Mouse (Mus musculus) stomach, embryonic 14.5 days (tissue): Measurements from ENCODE around the gene Slc44a1. TPM values are rescaled to one million over a fixed set of nuclear protein-coding genes. Genes with fewer than 3 reads are reported as not detected.

Experiments
- ATAC-seq: fragments of 200-750 bp; cut with Nextera tagmentation; 2 replicates; pipeline ENCODE4 v1.8.0; 2017; ENCODE audit warnings: low read depth, moderate TSS enrichment; ENCODE audit not compliant: insufficient number of reproducible peaks, insufficient read depth, low FRiP score
- H3K27ac ChIP-seq: fragments of 300-500 bp; sonication (generic); 2 replicates; pipeline ENCODE4 v1.5.1; 2014; ENCODE audit warnings: mild to moderate bottlenecking, low read length, moderate library complexity, mixed read lengths
- H3K27me3 ChIP-seq: fragments of 300-500 bp; sonication (generic); 2 replicates; pipeline ENCODE4 v1.6.1; 2014; ENCODE audit warnings: low read length, control low read depth, mixed read lengths; ENCODE audit not compliant: control insufficient read depth, insufficient read depth
- H3K36me3 ChIP-seq: fragments of 300-500 bp; sonication (generic); 2 replicates; pipeline ENCODE4 v1.6.1; 2014; ENCODE audit warnings: mild to moderate bottlenecking, control low read depth, low read length, moderate library complexity, mixed read lengths; ENCODE audit not compliant: control insufficient read depth, insufficient read depth
- H3K4me1 ChIP-seq: fragments of 300-500 bp; sonication (generic); 2 replicates; pipeline ENCODE4 v1.6.1; 2014; ENCODE audit warnings: low read length, control low read depth, mixed read lengths; ENCODE audit not compliant: control insufficient read depth, insufficient read depth
- H3K4me2 ChIP-seq: fragments of 300-500 bp; sonication (generic); replicated peaks from 2 replicates; pipeline ENCODE4 v1.6.1; 2014; ENCODE audit warnings: low read depth, low read length, control low read depth
- H3K4me3 ChIP-seq: fragments of 300-500 bp; sonication (generic); 2 replicates; pipeline ENCODE4 v1.5.1; 2014; ENCODE audit warnings: low read depth, low read length, control low read depth
- H3K9ac ChIP-seq: fragments of 300-500 bp; sonication (generic); replicated peaks from 2 replicates; pipeline ENCODE4 v1.6.1; 2014; ENCODE audit warnings: low read depth, mild to moderate bottlenecking, control low read depth, low read length, moderate library complexity, mixed read lengths
- H3K9me3 ChIP-seq: fragments of 300-500 bp; sonication (generic); 2 replicates; pipeline ENCODE4 v1.6.1; 2016; ENCODE audit warnings: low read depth, low read length, control low read depth; ENCODE audit not compliant: control insufficient read depth
- WGBS: fragments of 180-500 bp; shearing (Covaris S2); extraction: QIAGEN DNeasy Blood & Tissue Kit; methylation state at CpG from one replicate; pipeline ENCODE4 v1.1.7; 2014; 5-methylcytosine and 5-hydroxymethylcytosine counted together
- polyA plus RNA-seq: library from polyadenylated mRNA; unstranded; fragments of >200 nt; fragmentation: Nextera tagmentation; extraction: Ambion mirVana; gene quantifications from 2 replicates; pipeline ENCODE4 v1.2.1, GENCODE M21; 2014

The Slc44a1 gene
- polyA plus RNA-seq, 1 experiment from 2014 or later, result 39.4 TPM

DNA sequence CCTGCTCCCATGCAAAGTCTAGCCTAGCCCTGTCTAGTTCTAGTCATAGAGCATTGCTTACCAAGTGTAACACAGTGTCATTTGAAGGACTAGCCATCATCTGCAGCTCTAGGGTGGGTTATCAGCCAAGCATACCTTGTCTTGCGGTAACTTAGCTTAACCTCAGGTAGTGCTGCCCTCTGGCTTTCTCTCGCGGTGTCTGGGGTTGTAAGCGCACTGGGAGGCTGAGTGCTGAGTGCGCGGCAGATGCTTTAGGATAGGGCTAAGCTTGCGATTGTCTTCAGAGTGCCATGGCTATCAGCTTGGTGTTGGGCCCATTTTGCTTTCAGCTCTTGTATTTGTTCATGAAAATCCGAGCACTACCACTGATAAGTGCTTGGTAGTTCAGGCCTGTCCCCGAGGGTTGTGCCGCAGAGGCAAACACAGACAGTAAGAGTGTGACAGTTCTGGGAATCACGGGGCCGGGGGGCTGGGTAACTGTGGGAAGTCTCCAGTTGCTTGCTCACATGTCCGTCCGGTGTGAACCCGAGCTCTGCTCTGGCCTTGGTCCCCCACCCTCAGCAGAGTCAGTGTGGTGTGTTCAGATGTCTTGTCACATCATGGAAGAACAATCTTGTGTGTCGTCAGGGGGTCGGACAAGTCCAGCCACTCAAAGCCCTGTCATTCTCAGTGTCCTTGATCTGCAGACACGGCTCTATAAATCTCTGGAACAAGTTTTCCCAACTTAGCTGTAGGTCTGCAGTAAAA, 22.5 kb downstream of the Slc44a1 start:
- Histone ChIP-seq H3K27me3 (no peaks in the 10 kb centered on the region), H3K36me3 (no peaks in the 10 kb centered on the region), H3K27ac (no peak overlapping the region), H3K9me3 (no peaks in the 10 kb centered on the region), H3K4me2 (no peak overlapping the region), H3K4me1 (peaks cover 12% of the 10 kb centered on the region; the same call in 1 of the 2 replicates), H3K4me3 (no peak overlapping the region), H3K9ac (no peak overlapping the region)
- 79% methylated on average over 18 of the region's 18 CpGs for WGBS
- no peak; the same call in 1 of the 2 replicates for ATAC-seq

DNA sequence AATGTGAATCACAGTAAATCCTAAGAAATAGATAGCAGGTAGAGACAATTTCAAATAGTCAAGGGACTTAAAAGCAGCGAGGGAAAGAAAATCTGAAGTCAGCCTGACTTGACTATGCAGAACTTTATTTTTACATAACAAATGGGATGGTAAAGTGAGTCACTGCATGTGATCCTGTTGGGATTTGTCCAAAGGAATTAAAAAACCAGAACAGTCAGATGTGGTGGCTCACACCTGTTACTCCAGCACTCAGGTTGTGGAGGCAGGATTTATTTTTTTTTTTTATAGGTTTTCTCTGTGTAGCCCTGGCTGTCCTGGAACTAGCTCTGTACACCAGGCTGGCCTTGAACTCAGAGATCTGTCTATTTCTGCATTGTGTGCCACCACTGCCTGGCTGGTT, 25.7 kb downstream of the Slc44a1 start:
- no peak overlapping the region for H3K4me3 ChIP-seq
- no peak overlapping the region for H3K4me2 ChIP-seq
- H3K27me3 ChIP-seq, result no peaks in the 10 kb centered on the region
- no peaks in the 10 kb centered on the region for H3K36me3 ChIP-seq
- H3K9me3 ChIP-seq, result no peaks in the 10 kb centered on the region
- H3K9ac ChIP-seq, result no peak overlapping the region
- WGBS, result 73% methylated on average over 1 of the region's 1 CpGs
- no peak for ATAC-seq
- H3K4me1 ChIP-seq, result peaks cover 7% of the 10 kb centered on the region; the same call in 1 of the 2 replicates
- H3K27ac ChIP-seq, result no peak overlapping the region

DNA sequence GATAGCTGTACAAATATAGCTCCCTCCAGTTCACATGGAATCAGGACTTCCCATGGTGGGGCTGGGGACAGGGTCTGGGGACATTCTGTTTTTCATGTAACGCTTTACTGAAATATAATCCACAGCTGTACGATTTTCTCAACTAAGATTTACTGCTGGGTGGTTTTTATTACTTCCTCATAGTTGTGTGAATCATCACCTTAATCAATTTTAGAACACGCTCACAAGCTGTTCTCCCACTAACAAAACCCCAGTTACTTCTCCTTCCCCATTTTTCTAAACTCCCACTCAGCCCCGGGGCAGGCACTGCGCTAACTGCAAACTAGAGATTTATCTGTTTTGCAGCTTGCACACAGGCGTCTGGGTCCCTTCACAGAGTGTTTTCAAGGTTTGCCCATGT, 28.8 kb downstream of the Slc44a1 start:
- H3K9me3 ChIP-seq, result no peaks in the 10 kb centered on the region
- H3K4me3 ChIP-seq, result no peak overlapping the region
- H3K36me3 ChIP-seq, result no peaks in the 10 kb centered on the region
- 61% methylated on average over 6 of the region's 6 CpGs for WGBS
- H3K27ac ChIP-seq, result no peak overlapping the region
- no peak overlapping the region for H3K9ac ChIP-seq
- H3K27me3 ChIP-seq, result no peaks in the 10 kb centered on the region
- ATAC-seq, result no peak
- no peak overlapping the region for H3K4me2 ChIP-seq
- H3K4me1 ChIP-seq, result no peaks in the 10 kb centered on the region; the same call in 1 of the 2 replicates

DNA sequence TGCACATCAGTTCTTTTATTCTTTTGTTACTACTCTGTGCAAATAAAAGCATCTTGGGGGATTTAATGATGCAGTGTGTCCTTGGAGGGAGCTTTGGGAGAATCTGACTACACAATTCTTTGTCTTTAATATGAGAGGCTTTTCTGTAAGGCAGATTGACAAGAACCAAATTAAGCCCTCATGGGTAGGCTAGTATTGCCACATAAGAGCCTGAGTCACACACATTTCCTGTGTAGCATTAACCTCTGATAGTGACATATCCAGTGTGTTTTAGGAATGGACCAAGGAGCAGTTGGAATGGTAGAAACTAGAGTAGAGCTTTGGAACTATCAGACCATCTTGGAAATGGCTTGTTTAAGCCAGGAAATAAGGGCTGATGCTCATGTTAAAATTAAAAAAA, 33.9 kb downstream of the Slc44a1 start:
- ATAC-seq, result no peak
- Histone ChIP-seq H3K4me3 (no peak overlapping the region), H3K4me1 (no peaks in the 10 kb centered on the region; the same call in 1 of the 2 replicates), H3K9ac (no peak overlapping the region), H3K4me2 (no peak overlapping the region), H3K27ac (no peak overlapping the region), H3K27me3 (no peaks in the 10 kb centered on the region), H3K9me3 (no peaks in the 10 kb centered on the region), H3K36me3 (no peaks in the 10 kb centered on the region)

DNA sequence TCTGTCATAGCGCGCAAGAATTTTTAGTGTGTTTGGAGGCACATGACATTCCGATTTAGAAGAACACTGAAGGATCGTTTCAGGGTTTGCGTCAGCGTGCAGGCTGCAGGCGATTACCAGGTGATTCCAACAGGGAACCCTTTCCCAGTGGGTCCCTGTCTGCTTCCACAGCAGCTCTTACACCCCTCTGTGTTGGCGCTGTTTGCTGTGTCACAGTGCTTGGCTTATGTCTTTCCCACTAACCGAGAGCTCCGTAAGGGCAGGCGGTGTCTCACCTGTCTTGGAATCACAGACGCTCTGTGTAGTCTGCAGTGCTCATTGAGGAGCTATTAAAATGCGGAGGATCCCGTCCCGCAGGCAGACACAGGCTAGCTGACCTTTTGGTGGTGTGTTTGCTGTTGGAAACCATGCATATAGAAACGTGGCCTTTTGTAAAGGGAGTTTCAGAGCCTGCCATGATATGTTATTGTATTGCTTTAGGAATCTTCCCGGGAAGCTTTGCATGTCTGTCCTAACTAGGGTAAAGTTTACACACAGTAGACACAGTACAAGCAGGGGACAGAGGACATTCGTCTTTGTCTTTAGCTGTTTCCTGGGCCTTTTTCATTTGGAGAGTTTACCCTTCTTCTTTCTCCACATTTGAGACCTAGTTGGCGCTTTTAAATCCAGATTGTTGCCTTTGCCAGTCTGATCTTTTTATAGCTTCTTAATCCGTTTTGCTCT, 35.2 kb downstream of the Slc44a1 start:
- no peaks in the 10 kb centered on the region for H3K36me3 ChIP-seq
- no peaks in the 10 kb centered on the region; the same call in 1 of the 2 replicates for H3K4me1 ChIP-seq
- H3K27ac ChIP-seq, result no peak overlapping the region
- no peaks in the 10 kb centered on the region for H3K27me3 ChIP-seq
- H3K4me3 ChIP-seq, result no peak overlapping the region
- no peak for ATAC-seq
- H3K9ac ChIP-seq, result no peak overlapping the region
- WGBS, result 68% methylated on average over 20 of the region's 20 CpGs
- no peak overlapping the region for H3K4me2 ChIP-seq
- H3K9me3 ChIP-seq, result no peaks in the 10 kb centered on the region

DNA sequence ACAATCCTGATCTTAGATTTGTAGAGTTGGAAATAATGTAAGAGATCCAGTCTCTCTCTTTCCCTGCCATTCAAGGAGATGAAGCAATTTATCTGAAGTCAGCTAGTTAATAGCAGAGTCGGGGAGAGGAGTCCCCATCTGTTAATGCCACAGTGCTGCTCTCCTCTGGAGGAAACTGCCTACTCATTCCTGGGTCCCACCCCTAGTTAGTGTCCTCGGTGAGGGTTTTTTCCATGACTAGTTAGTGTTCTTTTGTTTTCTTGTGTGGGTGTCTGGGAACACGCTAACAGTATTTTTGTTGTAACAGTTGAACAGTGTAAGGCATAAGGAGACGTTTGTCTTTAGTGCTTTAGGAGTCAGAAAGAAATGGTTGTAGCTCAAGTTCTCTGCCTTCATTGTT, 38.4 kb downstream of the Slc44a1 start:
- H3K9ac ChIP-seq, result no peak overlapping the region
- H3K27me3 ChIP-seq, result no peaks in the 10 kb centered on the region
- H3K27ac ChIP-seq, result no peak overlapping the region
- no peak for ATAC-seq
- H3K36me3 ChIP-seq, result 0 out of 2 replicates have a peak, but pooled peaks cover 2% of the 10 kb centered on the region
- no peaks in the 10 kb centered on the region; the same call in 1 of the 2 replicates for H3K4me1 ChIP-seq
- no peaks in the 10 kb centered on the region for H3K9me3 ChIP-seq
- WGBS, result 71% methylated on average over 4 of the region's 4 CpGs
- H3K4me3 ChIP-seq, result no peak overlapping the region
- no peak overlapping the region for H3K4me2 ChIP-seq

DNA sequence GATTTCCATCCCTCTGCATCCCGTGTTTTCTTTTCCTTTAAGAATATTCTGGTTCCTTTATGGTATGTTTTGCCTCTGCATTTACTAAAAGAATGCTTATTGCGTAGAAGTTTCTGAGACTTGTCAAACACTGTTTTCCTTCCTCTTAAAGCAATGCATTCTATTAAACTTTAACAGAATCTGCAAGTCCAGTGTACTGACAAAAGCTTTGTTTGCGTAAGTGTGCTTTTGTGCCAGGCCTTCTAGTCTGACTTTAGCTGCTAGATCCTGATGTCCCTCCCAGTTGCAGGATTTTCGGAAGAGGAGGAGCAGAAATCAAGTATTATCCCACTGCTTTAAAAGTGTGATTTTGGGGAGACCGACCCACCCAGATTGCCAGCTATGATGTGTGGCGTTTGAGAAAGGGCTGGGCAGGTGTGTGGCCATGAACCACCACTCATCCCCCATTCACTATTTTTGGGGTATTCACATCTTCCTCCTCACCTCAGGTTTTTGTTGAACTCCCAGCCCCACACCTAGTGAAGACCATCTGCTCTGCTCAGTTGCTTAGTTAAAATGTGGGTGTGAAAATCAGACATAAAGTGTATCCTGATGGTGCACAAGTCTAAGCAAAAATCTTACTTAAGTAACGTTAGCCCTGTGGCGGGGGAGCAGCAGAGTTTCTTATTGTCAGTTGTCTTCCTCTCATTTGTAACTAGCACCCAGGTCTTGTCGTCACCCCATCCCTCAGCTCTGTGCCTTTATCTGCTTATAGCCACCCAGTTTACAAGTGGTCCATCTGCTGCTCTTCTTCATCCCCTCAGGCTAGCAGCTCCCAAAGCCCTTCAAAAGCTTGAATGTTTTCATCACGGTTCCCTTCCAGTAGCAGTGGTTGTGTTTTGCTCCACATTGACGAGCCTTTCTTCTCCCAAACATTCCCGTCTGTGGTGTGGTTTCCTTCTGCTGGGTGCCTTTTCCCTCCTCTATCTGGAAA, 47.3 kb downstream of the Slc44a1 start:
- no peak for ATAC-seq
- 68% methylated on average over 12 of the region's 12 CpGs for WGBS
- Histone ChIP-seq H3K9ac (no peak overlapping the region), H3K4me1 (no peaks in the 10 kb centered on the region; the same call in 1 of the 2 replicates), H3K4me3 (no peak overlapping the region), H3K27me3 (no peaks in the 10 kb centered on the region), H3K36me3 (peaks cover 2% of the 10 kb centered on the region; the same call in 1 of the 2 replicates), H3K4me2 (no peak overlapping the region), H3K9me3 (no peaks in the 10 kb centered on the region), H3K27ac (peak overlapping the region; percentile 35; the same call in 1 of the 2 replicates)

DNA sequence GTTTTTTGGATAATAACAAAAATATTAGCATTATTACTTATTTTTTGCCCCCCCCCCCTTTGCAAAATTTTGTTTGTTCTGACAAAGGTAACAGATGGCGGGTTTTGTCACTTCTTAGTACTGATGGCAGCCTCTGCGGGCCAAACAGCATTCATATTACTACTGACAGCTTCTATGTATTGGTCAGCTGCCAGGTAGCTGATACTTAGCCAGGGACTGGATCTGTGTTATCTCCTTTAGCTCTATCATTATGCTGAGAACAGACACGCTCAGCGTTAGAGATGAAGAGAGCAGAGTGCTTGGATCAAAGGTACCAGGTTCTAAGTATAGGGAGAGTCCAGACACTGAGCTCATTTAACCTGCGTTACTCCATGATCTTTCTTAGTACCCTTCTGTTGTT, 48.6 kb downstream of the Slc44a1 start:
- Histone ChIP-seq H3K4me2 (no peak overlapping the region), H3K27me3 (no peaks in the 10 kb centered on the region), H3K36me3 (no peaks in the 10 kb centered on the region; the same call in 1 of the 2 replicates), H3K4me1 (no peaks in the 10 kb centered on the region; the same call in 1 of the 2 replicates), H3K27ac (no peak overlapping the region), H3K9me3 (no peaks in the 10 kb centered on the region), H3K4me3 (no peak overlapping the region), H3K9ac (no peak overlapping the region)
- WGBS, result 72% methylated on average over 5 of the region's 5 CpGs
- ATAC-seq, result no peak
